Comparison of ENCODE assay signal across 15 mouse cellular contexts in genomic region chr11:34317001-34317400, GRCm38 (mm10). TPM values are rescaled to one million over a fixed set of nuclear protein-coding genes. Genes with fewer than 3 reads are reported as not detected.
DNase-seq lines count a peak whose midpoint lies in the region; TF ChIP-seq lines count a peak whose summit lies in the region.
"Had no signal": no experiment of that assay in that cellular context is flagged by ENCODE, and none has a peak within 500 bp of the region (broad histone marks: within the 10 kb centered on the region; RNA-seq: fewer than 3 reads in every experiment).

No protein-coding gene starts in this region.

- DNase-seq in left cerebral cortex, adult 11 months (ENCODE audit: low spot score), result peak; percentile 25
- no peak for DNase-seq in left cerebral cortex, postnatal 4 days
- DNase-seq in frontal cortex, postnatal 36 days (ENCODE audit: low spot score in 2 of 2), result peak; percentile 25 to 38
- DNase-seq in left cerebral cortex, adult 8-10 months (ENCODE audit: low spot score in 2 of 2), result peak; percentile 9 to 21
- peak; percentile 31 to 50 for DNase-seq in right cerebral cortex, postnatal 10 days (ENCODE audit: low spot score in 2 of 2)
- DNase-seq in Muller cell, postnatal 12 days (ENCODE audit: inconsistent ontology term), result no peak
- DNase-seq in gastrocnemius, adult 2 months, result no peak
- DNase-seq in adrenal gland, postnatal 25 days, result no peak
- DNase-seq: adrenal gland, postnatal 10 days; cerebellum, postnatal 10 days; kidney, adult 11 months; thymus, postnatal 14 days had no signal

- no peak overlapping the region for H3K4me3 ChIP-seq in gastrocnemius, adult 2 months
- H3K4me3 ChIP-seq: embryonic facial prominence, embryonic 13.5 days; heart, embryonic 15.5 days; liver, embryonic 15.5 days had no signal

- H3K27ac ChIP-seq in gastrocnemius, adult 2 months, result no peak overlapping the region
- H3K27ac ChIP-seq: embryonic facial prominence, embryonic 13.5 days; heart, embryonic 15.5 days; liver, embryonic 15.5 days had no signal

- intact Hi-C loops in left cerebral cortex, postnatal 4 days (cut with DNase I), result loop anchor here (10.0 kb wide), 1 partner anchor 498 kb away; no protein-coding TSS in a partner anchor
- intact Hi-C loops in gastrocnemius, adult 2 months (cut with DNase I), result no loop called here

- TF ChIP-seq CTCF in gastrocnemius, adult 2 months (IDR thresholded peaks at IDR 0.05), result no peak

RNA-seq across cellular contexts. Expression of gene Fam196b, which starts 2.4 kb away (rescaled TPM):
- 1 to 10 TPM; 2.3 to 2.7 TPM for total RNA-seq in left cerebral cortex, postnatal 4 days (2021)
- 1 to 10 TPM; 1.5 to 2.0 (median 1.6) TPM for total RNA-seq in left cerebral cortex, adult 8-10 months (2022)
- 1 to 10 TPM in 1 of 2 experiments, under 1 TPM in 1; 0.31 to 1.2 TPM for total RNA-seq in gastrocnemius, adult 2 months (2021)
- total RNA-seq in adrenal gland, postnatal 25 days (2021), result not detected in 2 replicates

Comparison
In these comparisons a context has a peak if more than half of its experiments do, and no peak if none do; other contexts are left out.
1. DNase-seq: peak in left cerebral cortex, adult 11 months (single experiment), frontal cortex, postnatal 36 days (2 of 2), left cerebral cortex, adult 8-10 months (2 of 2) and right cerebral cortex, postnatal 10 days (2 of 2); none in left cerebral cortex, postnatal 4 days (single experiment), Muller cell, postnatal 12 days (single experiment), gastrocnemius, adult 2 months (single experiment) and adrenal gland, postnatal 25 days (single experiment).